Mouse (Mus musculus) midbrain, embryonic 15.5 days (tissue): Measurements from ENCODE around the gene Naa16. TPM values are rescaled to one million over a fixed set of nuclear protein-coding genes. Genes with fewer than 3 reads are reported as not detected.
A peak's percentile ranks its signal among the peaks of the same experiment; 100 is the strongest.

Source experiments
- ATAC-seq: fragments of 200-750 bp; cut with Nextera tagmentation; replicated peaks from 2 replicates; pipeline ENCODE4 v1.8.0; 2017; ENCODE audit warnings: moderate TSS enrichment
- H3K27ac ChIP-seq: fragments of 300-500 bp; sonication (generic); 2 replicates; pipeline ENCODE4 v1.5.1; 2015; ENCODE audit warnings: mild to moderate bottlenecking, inconsistent platforms
- H3K27me3 ChIP-seq: fragments of 300-500 bp; sonication (generic); replicated peaks from 2 replicates; pipeline ENCODE4 v1.6.1; 2015; ENCODE audit warnings: inconsistent platforms
- H3K36me3 ChIP-seq: fragments of 300-500 bp; sonication (generic); replicated peaks from 2 replicates; pipeline ENCODE4 v1.6.1; 2015; ENCODE audit warnings: inconsistent platforms
- H3K4me1 ChIP-seq: fragments of 300-500 bp; sonication (generic); 2 replicates; pipeline ENCODE4 v1.6.1; 2015; ENCODE audit warnings: inconsistent platforms
- H3K4me2 ChIP-seq: fragments of 300-500 bp; sonication (generic); 2 replicates; pipeline ENCODE4 v1.6.1; 2015; ENCODE audit warnings: inconsistent platforms, mild to moderate bottlenecking, moderate library complexity
- H3K4me3 ChIP-seq: fragments of 300-500 bp; sonication (generic); 2 replicates; pipeline ENCODE4 v1.5.1; 2015; ENCODE audit warnings: mild to moderate bottlenecking, inconsistent platforms
- H3K9ac ChIP-seq: fragments of 300-500 bp; sonication (generic); 2 replicates; pipeline ENCODE4 v1.6.1; 2015; ENCODE audit warnings: mild to moderate bottlenecking, inconsistent platforms
- H3K9me3 ChIP-seq: fragments of 300-500 bp; sonication (generic); 2 replicates; pipeline ENCODE4 v1.6.1; 2016; ENCODE audit warnings: inconsistent platforms
- WGBS: fragments of 180-500 bp; shearing (Covaris S2); methylation state at CpG from one replicate; pipeline ENCODE4 v1.1.7; 2015; ENCODE audit warnings: mixed read lengths; 5-methylcytosine and 5-hydroxymethylcytosine counted together
- polyA plus RNA-seq: library from polyadenylated mRNA; unstranded; fragments of >200 nt; fragmentation: Nextera tagmentation; extraction: Ambion mirVana; gene quantifications from 2 replicates; pipeline ENCODE4 v1.2.1, GENCODE M21; 2015

Gene Naa16
- polyA plus RNA-seq, 1 experiment from 2014 or later, result 22.8 TPM

DNA sequence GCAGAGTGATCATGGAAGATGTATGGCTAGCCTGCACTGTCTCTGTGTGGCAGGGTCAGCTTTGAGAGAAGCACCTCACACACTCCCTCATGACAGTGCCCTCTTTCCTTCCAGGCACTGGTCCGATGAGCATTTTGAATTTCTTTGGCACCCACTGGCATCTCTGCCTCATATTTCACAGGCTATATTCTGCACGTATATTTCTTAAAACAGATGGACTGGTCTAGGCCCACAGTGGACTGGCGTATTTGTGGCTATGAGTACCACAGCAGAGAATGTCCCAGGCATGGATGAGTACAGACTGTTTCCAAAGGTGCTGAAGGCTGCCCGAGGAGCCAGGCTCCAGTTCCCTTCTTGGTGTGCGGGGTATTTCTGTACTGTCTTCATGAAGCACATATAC lies 68.7 kb downstream of the Naa16 start:
- 94% methylated on average over 5 of the region's 5 CpGs for WGBS
- Histone ChIP-seq H3K27ac (no peak overlapping the region), H3K4me3 (no peak overlapping the region), H3K9ac (no peak overlapping the region; the same call in 1 of the 2 replicates), H3K4me1 (no peaks in the 10 kb centered on the region), H3K9me3 (no peaks in the 10 kb centered on the region), H3K4me2 (no peak overlapping the region), H3K27me3 (no peaks in the 10 kb centered on the region), H3K36me3 (no peaks in the 10 kb centered on the region)
- ATAC-seq, result no peak

DNA sequence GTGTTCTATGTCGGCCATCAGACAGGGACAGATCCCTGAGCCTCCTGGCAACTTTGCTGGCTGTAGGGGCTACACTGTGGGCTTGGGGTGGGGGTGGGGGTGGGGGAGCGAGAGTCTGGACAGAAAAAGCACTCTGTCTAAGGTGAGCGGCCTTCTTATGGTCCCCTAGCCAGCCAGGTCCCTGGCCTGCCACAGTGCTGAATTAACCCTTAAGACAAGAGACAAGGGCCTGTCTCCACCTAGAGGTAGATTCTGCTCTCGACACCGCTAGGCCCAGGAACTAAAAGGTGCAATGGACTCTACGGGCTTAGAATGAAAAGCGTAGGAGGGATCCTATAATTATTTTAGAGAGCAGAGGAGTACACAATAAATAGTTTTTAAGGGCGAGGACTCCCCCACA lies 69.4 kb downstream of the Naa16 start:
- Histone ChIP-seq H3K36me3 (no peaks in the 10 kb centered on the region), H3K27ac (no peak overlapping the region), H3K9ac (no peak overlapping the region), H3K4me1 (no peaks in the 10 kb centered on the region), H3K27me3 (no peaks in the 10 kb centered on the region), H3K4me2 (no peak overlapping the region), H3K9me3 (no peaks in the 10 kb centered on the region), H3K4me3 (no peak overlapping the region)
- ATAC-seq, result peak; percentile 64
- WGBS, result 29% methylated on average over 8 of the region's 8 CpGs

DNA sequence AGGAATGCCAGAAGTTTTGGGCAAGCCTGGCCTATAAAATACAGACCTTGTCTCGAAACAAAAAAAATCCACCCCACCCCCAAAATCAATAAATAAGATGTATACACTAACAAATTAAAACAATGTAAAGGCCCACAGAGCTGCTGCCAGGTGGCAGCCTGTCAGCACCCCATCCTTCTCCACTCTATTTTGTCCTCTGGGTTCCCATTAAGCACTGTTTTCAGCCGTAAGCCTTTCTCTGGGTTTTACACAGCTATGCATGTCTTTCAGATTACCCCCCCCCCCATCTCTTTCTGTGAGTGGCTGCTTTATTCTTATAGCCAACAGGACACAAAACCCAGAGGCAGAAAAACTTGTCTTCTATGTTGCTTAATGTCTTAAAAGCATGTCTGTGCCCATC lies 73.0 kb downstream of the Naa16 start:
- Histone ChIP-seq H3K4me2 (no peak overlapping the region), H3K27me3 (no peaks in the 10 kb centered on the region), H3K4me3 (no peak overlapping the region), H3K4me1 (no peaks in the 10 kb centered on the region), H3K9ac (no peak overlapping the region), H3K9me3 (no peaks in the 10 kb centered on the region), H3K27ac (no peak overlapping the region), H3K36me3 (no peaks in the 10 kb centered on the region)
- no peak for ATAC-seq
- WGBS, result 61% methylated on average over 2 of the region's 2 CpGs

DNA sequence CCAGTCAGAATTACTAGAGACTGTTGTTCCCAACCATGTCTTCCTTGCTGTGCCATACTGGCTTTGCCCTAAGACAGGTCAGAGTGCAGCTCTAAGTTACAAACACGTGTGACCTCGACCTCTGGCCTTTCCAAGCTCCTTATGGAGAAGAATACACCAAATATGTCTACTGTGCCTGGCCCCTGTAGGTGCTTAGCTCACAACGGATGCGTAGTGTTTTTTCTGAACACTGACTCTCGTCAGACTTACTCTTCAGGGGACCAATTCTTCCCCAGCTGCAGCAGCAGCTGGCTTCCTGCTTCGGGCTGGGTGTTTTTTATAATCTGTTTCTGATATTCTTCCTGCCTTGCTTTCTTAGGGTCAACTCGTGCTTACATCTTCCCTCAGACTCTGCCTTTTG lies 74.7 kb downstream of the Naa16 start:
- H3K4me1 ChIP-seq, result no peaks in the 10 kb centered on the region
- H3K9ac ChIP-seq, result no peak overlapping the region
- no peaks in the 10 kb centered on the region for H3K27me3 ChIP-seq
- no peaks in the 10 kb centered on the region for H3K36me3 ChIP-seq
- H3K4me3 ChIP-seq, result no peak overlapping the region
- no peak overlapping the region for H3K27ac ChIP-seq
- no peak overlapping the region for H3K4me2 ChIP-seq
- no peak for ATAC-seq
- 72% methylated on average over 7 of the region's 7 CpGs for WGBS
- no peaks in the 10 kb centered on the region for H3K9me3 ChIP-seq

DNA sequence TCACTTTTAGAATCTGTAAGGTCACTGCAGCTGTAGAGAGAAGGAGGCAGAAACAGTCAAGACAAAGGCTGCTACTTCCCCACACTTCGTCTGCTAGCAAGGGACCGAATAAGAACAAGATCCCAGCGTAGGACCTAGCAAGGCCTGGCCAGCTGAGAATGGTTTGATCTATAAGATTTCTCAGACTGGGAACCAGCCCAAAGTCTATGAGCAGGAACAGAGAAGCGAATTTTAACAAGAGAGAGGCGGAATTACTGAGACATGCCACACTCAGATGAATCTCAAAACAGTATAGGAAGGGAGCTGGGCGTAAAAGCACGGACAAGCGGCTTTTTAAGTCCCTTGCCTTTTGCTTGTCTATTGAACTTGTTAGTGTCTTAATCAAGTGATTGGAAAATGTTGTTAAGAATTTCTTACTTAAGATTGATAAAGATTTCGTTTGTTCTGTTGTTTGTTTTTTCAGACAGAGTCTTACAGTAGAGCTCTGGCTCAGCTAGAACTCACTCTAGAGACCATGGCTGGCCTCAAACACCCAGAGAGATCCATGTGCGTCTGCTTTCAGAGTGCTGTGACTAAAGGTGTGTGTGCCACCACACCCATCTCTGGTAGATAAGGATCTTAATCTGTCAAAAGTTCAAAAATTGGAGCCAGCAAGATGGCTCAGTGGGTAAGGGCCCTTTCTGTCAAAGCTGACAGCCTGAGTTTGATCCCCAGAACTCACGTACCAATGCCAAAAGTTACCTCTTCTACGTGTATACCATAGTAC lies 76.2 kb downstream of the Naa16 start:
- Histone ChIP-seq H3K36me3 (no peaks in the 10 kb centered on the region), H3K27me3 (no peaks in the 10 kb centered on the region), H3K4me3 (no peak overlapping the region), H3K27ac (peak overlapping the region; percentile 31; the same call in 1 of the 2 replicates), H3K4me1 (no peaks in the 10 kb centered on the region), H3K9ac (no peak overlapping the region), H3K4me2 (no peak overlapping the region), H3K9me3 (no peaks in the 10 kb centered on the region)
- WGBS, result 75% methylated on average over 12 of the region's 12 CpGs
- no peak for ATAC-seq

DNA sequence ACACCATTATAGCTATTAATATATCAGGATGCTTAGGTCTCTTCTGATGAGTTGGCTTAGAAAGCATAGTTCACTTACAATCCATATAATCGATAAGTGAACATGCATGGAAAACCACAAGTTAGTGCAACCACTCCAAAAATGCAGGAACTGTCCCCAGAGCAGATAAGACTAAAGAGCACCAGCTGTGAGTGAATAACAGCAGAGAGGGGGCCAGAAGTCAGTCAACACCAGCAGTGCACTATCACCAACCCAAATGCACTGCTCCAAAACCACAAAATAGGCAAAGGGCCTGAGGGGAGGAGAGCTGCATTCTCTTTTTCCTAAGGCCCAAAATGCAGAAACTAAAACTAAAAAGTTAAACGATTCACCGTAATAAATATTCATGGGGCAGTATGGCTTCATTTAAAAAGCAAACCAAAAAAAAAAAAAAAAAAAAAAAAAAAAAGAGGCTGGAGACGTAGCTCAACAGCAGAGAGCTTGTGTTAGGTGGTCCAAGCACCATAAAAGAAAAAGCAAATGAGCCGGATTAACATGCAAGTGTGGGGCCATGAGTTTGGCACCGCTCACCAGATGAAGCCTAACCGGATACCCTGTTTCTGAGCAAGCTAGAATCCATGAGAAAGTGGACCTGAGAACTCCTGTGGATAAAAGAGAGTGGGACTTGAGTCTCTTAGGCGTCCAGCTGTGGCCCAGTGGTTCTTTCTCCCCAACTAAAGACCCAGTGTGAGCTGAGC lies 77.0 kb downstream of the Naa16 start:
- no peak for ATAC-seq
- H3K9ac ChIP-seq, result no peak overlapping the region
- WGBS, result 64% methylated on average over 8 of the region's 8 CpGs
- H3K9me3 ChIP-seq, result no peaks in the 10 kb centered on the region
- H3K4me2 ChIP-seq, result no peak overlapping the region
- H3K27ac ChIP-seq, result peak overlapping the region; percentile 31; the same call in 1 of the 2 replicates
- H3K27me3 ChIP-seq, result no peaks in the 10 kb centered on the region
- H3K4me1 ChIP-seq, result no peaks in the 10 kb centered on the region
- no peak overlapping the region for H3K4me3 ChIP-seq
- no peaks in the 10 kb centered on the region for H3K36me3 ChIP-seq

DNA sequence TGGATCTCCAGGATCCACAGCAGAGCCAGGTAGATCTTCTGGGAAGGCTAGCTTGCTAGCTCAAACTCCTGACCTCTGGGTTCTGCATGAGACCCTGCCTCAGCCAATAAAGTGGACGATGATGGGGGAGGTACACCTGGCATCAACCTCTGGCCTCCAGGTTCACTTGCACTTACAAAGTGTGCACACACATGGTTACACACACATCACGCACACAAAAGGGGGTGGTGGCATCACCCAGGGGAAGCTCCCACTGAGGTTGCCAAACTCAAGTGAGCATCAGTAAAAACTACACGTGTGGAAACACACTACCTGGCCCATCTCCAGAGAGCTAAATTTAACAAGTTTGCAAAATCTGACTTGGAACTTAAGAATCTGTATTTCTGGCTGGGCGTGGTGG lies 77.9 kb downstream of the Naa16 start:
- no peak overlapping the region for H3K4me2 ChIP-seq
- no peaks in the 10 kb centered on the region for H3K27me3 ChIP-seq
- WGBS, result 84% methylated on average over 4 of the region's 4 CpGs
- no peak overlapping the region for H3K27ac ChIP-seq
- no peak for ATAC-seq
- H3K9me3 ChIP-seq, result no peaks in the 10 kb centered on the region
- peaks cover 4% of the 10 kb centered on the region; the same call in 1 of the 2 replicates for H3K4me1 ChIP-seq
- H3K36me3 ChIP-seq, result no peaks in the 10 kb centered on the region
- no peak overlapping the region for H3K9ac ChIP-seq
- H3K4me3 ChIP-seq, result no peak overlapping the region

DNA sequence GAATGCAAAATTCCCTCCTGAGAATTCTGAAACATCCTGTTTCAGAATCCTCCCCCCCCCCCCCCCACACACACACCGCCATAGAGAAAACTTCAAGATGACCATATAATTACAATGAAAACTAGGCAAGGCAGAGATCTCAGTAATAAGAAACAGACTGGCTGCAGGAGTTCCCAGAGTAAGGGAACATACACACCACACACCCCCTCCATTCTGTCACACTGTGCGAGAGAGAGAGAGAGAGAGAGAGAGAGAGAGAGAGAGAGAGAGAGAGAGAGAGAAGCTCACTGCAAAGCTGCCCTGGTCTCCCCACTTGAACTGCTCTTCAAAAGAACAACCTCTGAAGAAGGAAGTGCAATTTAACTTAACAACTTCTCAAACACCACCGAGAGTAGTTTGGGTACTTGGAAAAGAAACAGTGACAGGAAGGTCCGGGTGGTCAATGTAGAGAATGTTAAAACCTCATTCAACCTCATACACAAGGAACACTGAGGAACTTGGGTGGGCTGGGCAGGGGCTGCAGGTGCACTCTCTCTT lies 78.6 kb downstream of the Naa16 start:
- 66% methylated on average over 4 of the region's 4 CpGs for WGBS
- Histone ChIP-seq H3K27ac (no peak overlapping the region), H3K4me3 (no peak overlapping the region), H3K27me3 (no peaks in the 10 kb centered on the region), H3K9me3 (no peaks in the 10 kb centered on the region), H3K4me2 (no peak overlapping the region), H3K9ac (no peak overlapping the region), H3K36me3 (no peaks in the 10 kb centered on the region), H3K4me1 (peaks cover 4% of the 10 kb centered on the region; the same call in 1 of the 2 replicates)
- ATAC-seq, result no peak

DNA sequence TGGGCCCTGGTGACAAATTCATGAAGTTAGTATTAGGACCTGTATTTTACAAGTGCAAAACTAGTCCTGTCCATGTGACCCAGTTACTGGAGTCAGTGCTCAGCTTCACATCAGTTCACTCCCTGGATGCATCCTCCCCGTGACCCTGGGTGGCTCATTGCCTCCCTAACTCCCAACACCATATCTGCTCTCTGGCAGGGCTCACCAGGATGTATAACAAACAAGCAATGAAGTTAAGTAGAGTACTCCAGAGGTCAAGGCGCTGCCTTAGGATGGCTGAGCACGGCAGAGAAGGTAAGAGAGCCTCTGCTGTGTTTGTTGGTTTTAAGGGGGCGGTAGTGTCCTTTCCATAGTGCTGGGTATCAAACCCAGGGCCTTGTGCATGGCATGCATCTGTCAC lies 81.5 kb downstream of the Naa16 start:
- H3K9ac ChIP-seq, result no peak overlapping the region
- H3K4me3 ChIP-seq, result no peak overlapping the region
- H3K36me3 ChIP-seq, result no peaks in the 10 kb centered on the region
- H3K4me2 ChIP-seq, result no peak overlapping the region
- no peaks in the 10 kb centered on the region for H3K9me3 ChIP-seq
- H3K27ac ChIP-seq, result no peak overlapping the region
- no peaks in the 10 kb centered on the region for H3K27me3 ChIP-seq
- 54% methylated on average over 4 of the region's 4 CpGs for WGBS
- no peak for ATAC-seq
- H3K4me1 ChIP-seq, result peaks cover 4% of the 10 kb centered on the region; the same call in 1 of the 2 replicates

DNA sequence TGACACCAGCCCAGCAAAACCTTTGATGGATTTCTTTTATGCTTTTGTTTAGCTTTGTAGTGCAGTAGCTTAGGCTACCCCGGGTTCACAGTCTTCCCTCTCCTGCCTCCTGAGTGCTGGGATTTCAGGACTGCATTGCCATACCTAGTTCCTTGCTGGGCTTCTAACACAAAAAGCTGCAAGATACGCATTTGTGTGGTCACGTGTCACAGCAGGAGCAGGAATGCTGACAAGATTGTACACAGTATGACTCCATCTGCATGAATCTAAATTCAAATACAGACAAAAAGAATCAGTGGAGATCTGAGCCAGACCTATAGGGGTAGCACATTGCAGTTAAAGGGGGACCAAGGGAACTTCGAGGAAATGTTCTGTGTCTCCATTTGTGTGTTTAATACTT lies 82.2 kb downstream of the Naa16 start:
- 9% methylated on average over 4 of the region's 4 CpGs for WGBS
- H3K9me3 ChIP-seq, result no peaks in the 10 kb centered on the region
- no peak overlapping the region for H3K4me2 ChIP-seq
- H3K4me1 ChIP-seq, result peaks cover 4% of the 10 kb centered on the region; the same call in 1 of the 2 replicates
- ATAC-seq, result 0 out of 2 replicates have a peak, but pooled peaks have one; percentile 50
- no peaks in the 10 kb centered on the region for H3K36me3 ChIP-seq
- no peak overlapping the region for H3K9ac ChIP-seq
- H3K27me3 ChIP-seq, result no peaks in the 10 kb centered on the region
- H3K27ac ChIP-seq, result no peak overlapping the region
- H3K4me3 ChIP-seq, result no peak overlapping the region

DNA sequence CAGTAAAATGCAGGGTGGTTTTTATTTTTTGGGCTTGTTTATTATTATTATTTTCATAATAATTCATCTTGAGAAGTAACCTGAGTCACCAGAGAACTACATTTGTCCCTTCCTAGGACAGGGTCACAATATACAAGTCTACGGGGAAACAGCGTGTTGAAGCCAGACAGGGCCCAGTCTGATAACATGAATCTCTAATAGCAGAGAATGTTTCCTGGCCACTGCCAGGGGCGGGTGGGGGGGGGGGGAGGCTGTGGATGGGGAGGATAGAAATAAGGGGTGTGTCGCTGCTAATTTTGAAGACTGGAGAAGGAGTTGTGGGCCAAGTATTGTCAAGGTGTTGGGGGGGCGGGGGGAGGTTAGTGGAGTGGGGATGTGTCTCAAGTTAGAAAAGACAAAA lies 82.7 kb downstream of the Naa16 start:
- no peak overlapping the region for H3K4me3 ChIP-seq
- no peak overlapping the region for H3K27ac ChIP-seq
- H3K4me2 ChIP-seq, result no peak overlapping the region
- H3K27me3 ChIP-seq, result no peaks in the 10 kb centered on the region
- H3K9me3 ChIP-seq, result no peaks in the 10 kb centered on the region
- WGBS, result 48% methylated on average over 5 of the region's 5 CpGs
- peaks cover 4% of the 10 kb centered on the region; the same call in 1 of the 2 replicates for H3K4me1 ChIP-seq
- ATAC-seq, result no peak
- no peaks in the 10 kb centered on the region for H3K36me3 ChIP-seq
- H3K9ac ChIP-seq, result no peak overlapping the region

DNA sequence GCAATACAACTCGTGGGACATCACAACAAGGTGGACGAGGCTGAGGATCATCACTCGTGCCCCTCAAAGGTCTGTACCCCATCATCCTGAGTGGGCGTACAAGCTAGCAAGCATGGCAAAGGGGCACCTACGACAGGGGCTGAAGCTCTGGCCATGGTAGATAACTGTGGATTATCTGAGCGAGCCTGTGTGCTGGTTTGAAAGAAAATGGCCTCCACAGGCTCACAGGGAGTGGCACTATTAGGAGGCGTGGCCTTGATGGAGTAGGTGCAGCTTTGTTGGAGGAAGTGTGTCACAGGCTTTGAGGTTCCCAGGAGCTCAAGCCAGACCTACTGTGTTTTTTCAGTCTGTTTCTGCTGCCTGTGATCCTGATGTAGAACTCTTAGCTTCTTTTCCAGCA lies 83.4 kb downstream of the Naa16 start:
- Histone ChIP-seq H3K36me3 (no peaks in the 10 kb centered on the region), H3K4me1 (peaks cover 4% of the 10 kb centered on the region; the same call in 1 of the 2 replicates), H3K27me3 (0 out of 2 replicates have a peak, but pooled peaks cover 1% of the 10 kb centered on the region), H3K9ac (no peak overlapping the region), H3K27ac (no peak overlapping the region), H3K9me3 (no peaks in the 10 kb centered on the region), H3K4me3 (no peak overlapping the region), H3K4me2 (no peak overlapping the region)
- ATAC-seq, result no peak
- WGBS, result 90% methylated on average over 7 of the region's 7 CpGs
